Mouse (Mus musculus): Measurements from ENCODE around the gene Dpm3. TPM values are rescaled to one million over a fixed set of nuclear protein-coding genes. Genes with fewer than 3 reads are reported as not detected.
A peak's percentile ranks its signal among the peaks of the same experiment; 100 is the strongest.

Gene Dpm3
- polyA plus RNA-seq, 1 experiment from 2014 or later: 73.2 TPM

- WGBS (ENCODE audit: insufficient replicate concordance): 12% methylated on average over 39 of the region's 40 CpGs
Measured at GRCm38 (mm10) chr3:89315930-89316831, 57.0 kb downstream of the Dpm3 start.

More at GRCm38 (mm10) chr3:89315930-89316831, 57.0 kb downstream of the Dpm3 start:
- Histone ChIP-seq H3K4me1 (ENCODE audit: insufficient read depth) (peaks cover 30% of the 10 kb centered on the region), H3K4me2 (ENCODE audit: low read depth, low read length) (peak overlapping the region; percentile 64), H3K9ac (replicated peaks) (no peak overlapping the region; the same call in 1 of the 2 replicates), H3K27ac (ENCODE audit: low read depth) (no peak overlapping the region), H3K4me3 (ENCODE audit: low read depth, low read length) (peak overlapping the region; percentile 25; the same call in 1 of the 2 replicates), H3K9me3 (ENCODE audit: low read length) (no peaks in the 10 kb centered on the region), H3K36me3 (replicated peaks; ENCODE audit: insufficient read depth, low read length) (no peaks in the 10 kb centered on the region), H3K27me3 (ENCODE audit: insufficient read depth, low read length) (peaks cover 52% of the 10 kb centered on the region)
- ATAC-seq (peak; percentile 29; the same call in 1 of the 2 replicates), DNase-seq (no peak)
- TF ChIP-seq EP300 (IDR thresholded peaks at IDR 0.05; ENCODE audit: low read depth) (no peak), CTCF (IDR thresholded peaks at IDR 0.05; ENCODE audit: low read depth) (no peak)

MicroRNAs within 50 kb of the gene (microRNA counts, 519-probe panel; counts per million panel counts)
- microRNA mmu-miR-92b: not detected

Small RNA genes lying within 50 kb of the gene (microRNA-seq; reads per million reads assigned to microRNA genes)
- gene Mir92b: 13.8 reads per million, percentile 23 among the genes with 10 or more reads in this experiment

Other genes starting within 250 kb of the Dpm3 start
- 2.4 and 2.5 TPM in 2 replicates for gene Rusc1, start 166.0 kb upstream of the Dpm3 start, polyA plus RNA-seq (2015; fragmentation: Nextera tagmentation; extraction: Ambion mirVana)
- gene Gm43738, start 158.3 kb upstream of the Dpm3 start, polyA plus RNA-seq (2015; fragmentation: Nextera tagmentation; extraction: Ambion mirVana): not detected in 2 replicates
- gene Fdps, start 157.4 kb upstream of the Dpm3 start, polyA plus RNA-seq (2015; fragmentation: Nextera tagmentation; extraction: Ambion mirVana): 75.8 and 82.2 TPM in 2 replicates
- 18.6 and 27.8 TPM in 2 replicates for gene Pklr, start 123.2 kb upstream of the Dpm3 start, polyA plus RNA-seq (2015; fragmentation: Nextera tagmentation; extraction: Ambion mirVana)
- 0.19 and 0.49 TPM in 2 replicates for gene Hcn3, start 99.2 kb upstream of the Dpm3 start, polyA plus RNA-seq (2015; fragmentation: Nextera tagmentation; extraction: Ambion mirVana)
- 5.0 and 5.7 TPM in 2 replicates for gene Clk2, start 94.6 kb upstream of the Dpm3 start, polyA plus RNA-seq (2015; fragmentation: Nextera tagmentation; extraction: Ambion mirVana)
- 50.1 and 52.2 TPM in 2 replicates for gene Scamp3, start 81.9 kb upstream of the Dpm3 start, polyA plus RNA-seq (2015; fragmentation: Nextera tagmentation; extraction: Ambion mirVana)
- 1.4 and 2.1 TPM in 2 replicates for gene Fam189b, start 76.2 kb upstream of the Dpm3 start, polyA plus RNA-seq (2015; fragmentation: Nextera tagmentation; extraction: Ambion mirVana)
- gene Gba, start 56.4 kb upstream of the Dpm3 start, polyA plus RNA-seq (2015; fragmentation: Nextera tagmentation; extraction: Ambion mirVana): 25.8 and 26.3 TPM in 2 replicates
- 1.3 and 1.8 TPM in 2 replicates for gene Thbs3, start 44.2 kb upstream of the Dpm3 start, polyA plus RNA-seq (2015; fragmentation: Nextera tagmentation; extraction: Ambion mirVana)
- 105 and 111 TPM in 2 replicates for gene Mtx1, start 32.3 kb upstream of the Dpm3 start, polyA plus RNA-seq (2015; fragmentation: Nextera tagmentation; extraction: Ambion mirVana)
- 0.40 and 0.56 TPM in 2 replicates for gene Muc1, start 30.3 kb upstream of the Dpm3 start, polyA plus RNA-seq (2015; fragmentation: Nextera tagmentation; extraction: Ambion mirVana)
- gene Krtcap2, start 13.4 kb upstream of the Dpm3 start, polyA plus RNA-seq (2015; fragmentation: Nextera tagmentation; extraction: Ambion mirVana): 141 TPM in 2 replicates
- 0.06 and 0.21 TPM in 2 replicates for gene Trim46, start 13.0 kb upstream of the Dpm3 start, polyA plus RNA-seq (2015; fragmentation: Nextera tagmentation; extraction: Ambion mirVana)
- gene Slc50a1, start 11.2 kb downstream of the Dpm3 start, polyA plus RNA-seq (2015; fragmentation: Nextera tagmentation; extraction: Ambion mirVana): 18.3 and 19.6 TPM in 2 replicates
- gene Efna1, start 21.8 kb downstream of the Dpm3 start, polyA plus RNA-seq (2015; fragmentation: Nextera tagmentation; extraction: Ambion mirVana): 22.1 and 27.8 TPM in 2 replicates
- gene Efna3, start 63.6 kb downstream of the Dpm3 start, polyA plus RNA-seq (2015; fragmentation: Nextera tagmentation; extraction: Ambion mirVana): not detected in 2 replicates
- 0.36 and 0.56 TPM in 2 replicates for gene Efna4, start 78.7 kb downstream of the Dpm3 start, polyA plus RNA-seq (2015; fragmentation: Nextera tagmentation; extraction: Ambion mirVana)
- 9.1 and 9.2 TPM in 2 replicates for gene Adam15, start 90.6 kb downstream of the Dpm3 start, polyA plus RNA-seq (2015; fragmentation: Nextera tagmentation; extraction: Ambion mirVana)
- 0.05 TPM in 1 of 2 replicates, not detected in the other for gene Dcst2, start 102.6 kb downstream of the Dpm3 start, polyA plus RNA-seq (2015; fragmentation: Nextera tagmentation; extraction: Ambion mirVana)
- 0.13 and 0.15 TPM in 2 replicates for gene Dcst1, start 105.9 kb downstream of the Dpm3 start, polyA plus RNA-seq (2015; fragmentation: Nextera tagmentation; extraction: Ambion mirVana)
- gene Zbtb7b, start 135.4 kb downstream of the Dpm3 start, polyA plus RNA-seq (2015; fragmentation: Nextera tagmentation; extraction: Ambion mirVana): 4.1 and 4.7 TPM in 2 replicates
- gene Lenep, start 143.4 kb downstream of the Dpm3 start, polyA plus RNA-seq (2015; fragmentation: Nextera tagmentation; extraction: Ambion mirVana): not detected in 2 replicates
- 18.8 and 20.0 TPM in 2 replicates for gene Flad1, start 152.5 kb downstream of the Dpm3 start, polyA plus RNA-seq (2015; fragmentation: Nextera tagmentation; extraction: Ambion mirVana)
- gene Cks1b, start 159.0 kb downstream of the Dpm3 start, polyA plus RNA-seq (2015; fragmentation: Nextera tagmentation; extraction: Ambion mirVana): 130 and 141 TPM in 2 replicates
- 23.8 and 24.7 TPM in 2 replicates for gene Shc1, start 159.1 kb downstream of the Dpm3 start, polyA plus RNA-seq (2015; fragmentation: Nextera tagmentation; extraction: Ambion mirVana)
- gene Pygo2, start 170.9 kb downstream of the Dpm3 start, polyA plus RNA-seq (2015; fragmentation: Nextera tagmentation; extraction: Ambion mirVana): 5.9 and 6.9 TPM in 2 replicates
- gene Pbxip1, start 177.3 kb downstream of the Dpm3 start, polyA plus RNA-seq (2015; fragmentation: Nextera tagmentation; extraction: Ambion mirVana): 9.4 and 9.8 TPM in 2 replicates
- 13.4 and 13.8 TPM in 2 replicates for gene Pmvk, start 195.2 kb downstream of the Dpm3 start, polyA plus RNA-seq (2015; fragmentation: Nextera tagmentation; extraction: Ambion mirVana)

All from liver, postnatal 0 days (tissue).